Mouse (Mus musculus): ENCODE measurements at regions not wholly inside any gene's neighbourhood (a gene's known extent, or its start where the extent isn't known, plus 50 kb on each side); places are given as distances from the start of the nearest gene placed in this dataset.

- TF ChIP-seq POLR2A (IDR thresholded peaks at IDR 0.05; ENCODE audit: control insufficient read depth, extremely low read depth, insufficient read depth, low read length, poor library complexity) (no peak), CTCF (IDR thresholded peaks at IDR 0.05; ENCODE audit: borderline replicate concordance, control insufficient read depth, extremely low read depth, insufficient read depth, low read length, poor library complexity) (no peak)
Measured at GRCm38 (mm10) chr4:137120597-137120996, 72.0 kb upstream of the Zbtb40 start.
